Mouse (Mus musculus) gastrocnemius, adult 18-20 months (tissue): ENCODE measurements at regions not wholly inside any gene's neighbourhood (a gene's known extent, or its start where the extent isn't known, plus 50 kb on each side); places are given as distances from the start of the nearest gene placed in this dataset.

Source experiments
- DNase-seq: peaks from one replicate; pipeline ENCODE4 v3.0.0; 2021; ENCODE audit warnings: low spot score

DNA sequence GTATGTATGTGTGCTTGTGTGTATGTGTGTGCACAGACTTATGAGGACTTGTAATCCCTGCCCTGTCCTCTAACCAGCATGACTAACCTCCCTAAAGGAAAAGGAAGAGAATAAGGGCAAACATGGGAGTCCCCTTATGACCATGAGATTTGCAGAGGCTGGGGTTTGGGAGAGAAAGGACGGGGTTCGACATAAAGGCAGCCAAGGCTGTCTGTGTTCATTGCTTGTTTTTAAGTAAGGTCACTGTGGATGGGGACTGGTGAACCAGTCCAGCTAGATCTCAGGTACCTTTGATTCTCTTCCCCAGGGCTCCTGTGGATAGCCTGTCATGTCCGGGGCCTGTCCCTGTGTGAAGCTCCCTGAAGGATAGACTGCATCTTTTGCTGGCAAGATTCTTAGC lies 55.6 kb downstream of the Irf2bp2 start:
- DNase-seq = no peak

GRCm38 (mm10) chr8:126536928-126537618 lies 56.7 kb downstream of the Irf2bp2 start:
- DNase-seq = peak; percentile 76

GRCm38 (mm10) chr8:126536132-126536927 lies 57.5 kb downstream of the Irf2bp2 start:
- no peak for DNase-seq

GRCm38 (mm10) chr8:126532284-126532974 lies 57.6 kb upstream of the Tarbp1 start:
- DNase-seq = peak; percentile 71

- no peak for DNase-seq
Observed at GRCm38 (mm10) chr8:126531459-126531858, 56.6 kb upstream of the Tarbp1 start.

DNA sequence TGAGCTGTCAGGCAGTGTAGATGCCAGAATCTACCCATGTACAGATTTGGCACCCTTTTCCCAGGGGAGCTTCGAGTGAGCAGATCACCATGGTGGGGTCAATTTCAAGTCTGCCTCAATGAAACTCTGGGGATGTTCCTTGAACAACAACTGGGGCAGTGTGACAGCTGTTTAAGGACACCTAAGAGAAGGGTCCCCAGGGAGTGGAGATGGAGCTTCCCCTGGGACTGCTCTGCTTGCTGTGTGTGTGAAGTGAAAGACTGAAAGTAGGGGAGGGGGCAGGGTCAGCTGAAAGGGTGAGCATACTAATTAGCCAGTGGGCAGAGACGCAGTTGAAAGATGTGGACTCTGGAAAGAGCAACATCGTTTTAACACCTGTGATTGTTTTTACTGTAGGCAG lies 54.5 kb upstream of the Tarbp1 start:
- DNase-seq = no peak

DNA sequence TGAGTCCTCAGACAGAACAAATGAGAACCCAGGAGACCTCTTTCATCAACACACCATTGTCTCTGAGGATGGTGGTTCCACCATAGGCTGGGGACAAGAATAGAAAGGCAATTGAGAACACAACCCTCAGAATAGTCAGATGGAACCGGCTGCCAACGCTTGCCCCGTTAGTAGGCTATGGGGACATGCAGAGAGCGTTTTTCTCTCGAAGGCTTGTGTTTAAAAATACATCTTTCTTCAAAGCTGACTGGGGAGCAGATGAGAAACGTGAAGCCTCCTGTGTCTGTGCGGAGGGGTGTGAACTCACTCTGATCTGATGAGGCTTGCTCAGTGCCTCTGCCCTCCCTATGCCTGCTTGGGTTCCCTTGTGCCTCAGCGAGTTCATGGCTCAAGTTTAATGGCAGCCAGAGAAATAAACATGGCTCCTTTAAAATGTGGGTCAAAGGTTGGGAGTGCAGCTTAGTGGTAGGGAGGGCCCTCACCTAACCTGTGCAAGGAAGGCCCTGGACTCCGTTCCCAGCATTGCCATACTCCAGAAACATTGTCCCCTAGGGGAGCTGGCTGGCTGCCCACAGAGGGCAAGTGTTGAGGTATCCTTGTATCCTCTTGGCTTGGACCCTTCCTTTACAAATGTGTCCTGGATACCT lies 53.7 kb upstream of the Tarbp1 start:
- no peak for DNase-seq

DNA sequence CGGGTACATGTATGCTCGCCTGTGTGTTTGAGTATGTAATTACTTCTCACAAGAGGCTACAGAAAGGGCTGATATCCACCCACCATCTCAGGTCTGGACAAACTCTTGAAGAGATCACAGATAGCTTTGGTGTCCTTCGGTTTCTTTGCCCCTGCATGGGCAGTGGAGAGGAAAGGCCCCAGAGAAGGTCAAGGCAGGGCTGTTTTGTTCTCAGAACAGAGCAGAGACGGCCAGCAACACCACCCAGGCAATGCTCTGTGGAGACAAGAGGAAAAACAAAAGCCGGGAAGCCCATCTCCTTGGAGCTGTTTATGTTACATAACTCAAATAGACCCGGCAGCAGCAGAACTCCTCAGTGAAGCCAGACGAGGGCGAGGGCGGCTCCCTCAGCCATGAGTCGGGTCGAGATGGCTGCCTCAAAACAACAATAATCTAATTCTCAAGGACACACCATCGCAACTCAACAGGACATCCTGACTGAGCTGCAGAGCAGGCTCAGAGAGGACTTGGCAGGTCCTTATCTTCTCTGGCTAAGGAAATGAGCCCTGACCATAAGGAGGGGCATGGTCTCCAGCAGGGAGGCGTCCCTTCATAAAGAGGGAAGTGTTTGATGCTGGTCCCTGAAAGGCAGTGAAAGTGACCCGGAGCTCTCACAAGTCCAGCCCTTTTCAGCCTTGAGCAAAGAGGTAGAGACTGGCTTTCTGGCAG lies 52.2 kb upstream of the Tarbp1 start:
- peak; percentile 61 for DNase-seq

DNA sequence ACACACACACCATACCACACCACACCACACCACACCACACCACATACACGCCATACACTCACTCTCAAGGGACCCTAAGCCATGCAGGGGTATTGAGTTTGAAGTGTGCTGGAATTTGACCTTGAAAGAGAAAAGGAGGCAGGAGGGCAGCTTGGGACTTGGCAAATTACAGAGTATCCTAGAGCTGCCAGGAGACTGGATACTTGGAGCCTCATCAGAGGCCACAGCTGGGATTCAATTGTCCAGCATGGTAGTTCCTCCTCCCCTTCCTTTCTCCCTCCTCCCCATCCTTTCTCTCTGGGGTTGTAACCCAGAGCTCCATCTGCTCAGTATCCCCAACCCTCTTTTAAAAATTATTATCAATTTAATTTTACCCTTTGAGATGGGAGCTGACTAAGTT lies 50.7 kb upstream of the Tarbp1 start:
- no peak for DNase-seq
